Mouse (Mus musculus) lung, adult 2 months (tissue): ENCODE measurements around the gene Tmprss11e.

ENCODE experiments used
- CTCF ChIP-seq: fragments of 200-500 bp; IDR thresholded peaks from 2 replicates; pipeline ENCODE4 v1.5.1; 2011; ENCODE audit warnings: mild to moderate bottlenecking, low read length, control low read depth; ENCODE audit not compliant: insufficient read depth
- POLR2A ChIP-seq: fragments of 200-500 bp; IDR thresholded peaks from 2 replicates; pipeline ENCODE4 v1.6.1; 2011; ENCODE audit warnings: low read depth, mild to moderate bottlenecking, control low read depth, low read length, borderline replicate concordance; ENCODE audit errors: extremely low read depth

DNA sequence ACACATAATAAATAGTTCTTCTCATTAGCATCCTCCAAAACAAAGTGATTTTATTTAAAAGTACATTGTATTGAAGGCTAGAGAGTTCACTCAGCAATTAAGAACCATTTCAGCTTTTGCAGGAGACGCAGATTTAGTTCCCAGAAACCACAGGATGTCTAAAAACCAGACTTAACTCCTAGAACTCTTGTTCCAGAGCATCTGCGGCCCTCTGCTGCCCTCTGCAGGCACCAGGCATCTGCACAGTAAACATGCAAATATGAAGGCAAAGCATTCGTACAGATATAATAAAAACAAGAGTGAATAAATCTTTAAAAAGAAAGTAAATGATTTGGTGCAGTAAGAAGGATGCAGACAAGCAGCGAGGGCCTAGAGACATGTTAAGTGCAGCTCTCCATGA is 60.9 kb downstream of the Tmprss11e start:
- TF ChIP-seq POLR2A (no peak), CTCF (peak; percentile 41; the same call in 1 of the 2 replicates)
